Mouse (Mus musculus) right cerebral cortex, adult 18-20 months (tissue): ENCODE measurements around the gene Tktl2.

Source experiments
- DNase-seq: peaks from one replicate; pipeline ENCODE4 v3.0.0; 2022; ENCODE audit warnings: mixed read lengths

Gene Tktl2

GRCm38 (mm10) chr8:66511537-66511936 is at the start of gene Tktl2:
Tktl2 (plus strand) TSS chr8:66511756.
- no peak for DNase-seq

GRCm38 (mm10) chr8:66469821-66470220 is 41.7 kb upstream of the Tktl2 start:
- no peak for DNase-seq

- no peak for DNase-seq
Measured at GRCm38 (mm10) chr8:66476880-66477279, 34.7 kb upstream of the Tktl2 start.

GRCm38 (mm10) chr8:66486084-66486763 is 25.3 kb upstream of the Tktl2 start, which contains the start of gene Tma16:
Tma16 (minus strand) TSS chr8:66486530.
- peak; percentile 76 for DNase-seq

- no peak for DNase-seq
Measured at GRCm38 (mm10) chr8:66488556-66488955, 23.0 kb upstream of the Tktl2 start.

GRCm38 (mm10) chr8:66490624-66491023 is 20.9 kb upstream of the Tktl2 start:
- no peak for DNase-seq

GRCm38 (mm10) chr8:66494496-66494895 is 17.1 kb upstream of the Tktl2 start:
- no peak for DNase-seq

GRCm38 (mm10) chr8:66495726-66496125 is 15.8 kb upstream of the Tktl2 start:
- peak; percentile 83 for DNase-seq

- DNase-seq: peak; percentile 51
Measured at GRCm38 (mm10) chr8:66496998-66497577, 14.5 kb upstream of the Tktl2 start.

- no peak for DNase-seq
Measured at GRCm38 (mm10) chr8:66503381-66503780, 8.2 kb upstream of the Tktl2 start.

- DNase-seq: no peak
Measured at GRCm38 (mm10) chr8:66519149-66519548, 7.6 kb downstream of the Tktl2 start.

- DNase-seq: no peak
Measured at GRCm38 (mm10) chr8:66520576-66520975, 9.0 kb downstream of the Tktl2 start.

- no peak for DNase-seq
Measured at GRCm38 (mm10) chr8:66550092-66550491, 38.5 kb downstream of the Tktl2 start.
